Mouse (Mus musculus) forebrain, postnatal 0 days (tissue): Measurements from ENCODE around the gene Igdcc3. TPM values are rescaled to one million over a fixed set of nuclear protein-coding genes. Genes with fewer than 3 reads are reported as not detected.

Source experiments
- ATAC-seq: fragments of 200-750 bp; cut with Nextera tagmentation; 2 replicates; pipeline ENCODE4 v1.8.0; 2017; ENCODE audit warnings: mild to moderate bottlenecking, moderate library complexity
- DNase-seq: peaks from one replicate; pipeline ENCODE4 v3.0.0-alpha.2; 2015
- H3K27ac ChIP-seq: fragments of 300-500 bp; sonication (generic); 2 replicates; pipeline ENCODE4 v1.5.1; 2014; ENCODE audit warnings: low read depth, mild to moderate bottlenecking, antibody characterized with exemption, low read length, moderate library complexity, mixed read lengths
- H3K27me3 ChIP-seq: fragments of 300-500 bp; sonication (generic); 2 replicates; pipeline ENCODE4 v1.6.1; 2014; ENCODE audit warnings: mild to moderate bottlenecking, low read length, mixed read lengths; ENCODE audit not compliant: insufficient read depth
- H3K36me3 ChIP-seq: fragments of 300-500 bp; sonication (generic); 2 replicates; pipeline ENCODE4 v1.6.1; 2014; ENCODE audit warnings: mild to moderate bottlenecking, moderate library complexity; ENCODE audit not compliant: insufficient read depth
- H3K4me1 ChIP-seq: fragments of 300-500 bp; sonication (generic); 2 replicates; pipeline ENCODE4 v1.6.1; 2014; ENCODE audit warnings: antibody characterized with exemption; ENCODE audit not compliant: insufficient read depth
- H3K4me2 ChIP-seq: fragments of 300-500 bp; sonication (generic); 2 replicates; pipeline ENCODE4 v1.6.1; 2014; ENCODE audit warnings: low read depth, mild to moderate bottlenecking, moderate library complexity
- H3K4me3 ChIP-seq: fragments of 300-500 bp; sonication (generic); 2 replicates; pipeline ENCODE4 v1.5.1; 2014; ENCODE audit warnings: low read depth, low read length, mixed read lengths
- H3K9ac ChIP-seq: fragments of 300-500 bp; sonication (generic); 2 replicates; pipeline ENCODE4 v1.6.1; 2014; ENCODE audit warnings: mild to moderate bottlenecking
- H3K9me3 ChIP-seq: fragments of 300-500 bp; sonication (generic); 2 replicates; pipeline ENCODE4 v1.6.1; 2016; ENCODE audit warnings: low read length
- CTCF ChIP-seq: sonication (generic); IDR thresholded peaks from 2 replicates; pipeline ENCODE4 v1.5.1; 2016; ENCODE audit warnings: antibody characterized with exemption, control low read depth, low read depth
- WGBS: fragments of 180-500 bp; shearing (Covaris S2); extraction: QIAGEN DNeasy Blood & Tissue Kit; methylation state at CpG from one replicate; pipeline ENCODE4 v1.1.7; 2014; 5-methylcytosine and 5-hydroxymethylcytosine counted together
- polyA plus RNA-seq: library from polyadenylated mRNA; unstranded; fragments of >200 nt; fragmentation: Nextera tagmentation; extraction: Ambion mirVana; gene quantifications from 2 replicates; pipeline ENCODE4 v1.2.1, GENCODE M21; 2015
- total RNA-seq: library from RNA; depleted of rRNA; stranded (reverse); fragments of >200 nt; gene quantifications from 2 replicates; pipeline ENCODE4 v1.2.3, GENCODE M21; 2014

Gene Igdcc3
- total and polyA plus RNA-seq, 2 experiments from 2014 or later, result 3.0 to 4.2 TPM

DNA sequence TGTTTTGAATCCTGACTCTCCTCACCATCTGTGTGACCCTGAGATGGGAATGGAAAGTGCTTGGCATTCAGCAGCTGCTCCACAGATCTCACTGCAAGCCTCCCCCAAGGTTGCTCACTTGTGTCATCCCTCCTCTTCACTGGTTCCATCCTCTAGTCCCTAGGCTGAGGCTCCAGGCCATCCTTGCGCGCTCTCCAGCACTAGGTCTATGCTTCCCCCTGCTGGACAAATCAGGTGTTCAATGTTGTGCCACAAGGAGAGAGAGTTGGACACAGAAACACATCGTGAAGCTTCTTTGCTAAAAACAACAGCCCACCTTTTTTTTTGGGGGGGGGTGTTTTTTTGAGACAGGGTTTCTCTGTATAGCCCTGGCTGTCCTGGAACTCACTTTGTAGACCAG is 20.1 kb upstream of the Igdcc3 start:
- Histone ChIP-seq H3K4me1 (no peaks in the 10 kb centered on the region), H3K36me3 (peaks cover 32% of the 10 kb centered on the region), H3K9ac (no peak overlapping the region), H3K9me3 (no peaks in the 10 kb centered on the region), H3K27ac (no peak overlapping the region), H3K27me3 (no peaks in the 10 kb centered on the region), H3K4me2 (no peak overlapping the region), H3K4me3 (no peak overlapping the region)
- DNase-seq, result peak; percentile 84
- peak; percentile 90 for TF ChIP-seq CTCF
- ATAC-seq, result peak; percentile 73
- WGBS, result 13% methylated on average over 3 of the region's 3 CpGs

DNA sequence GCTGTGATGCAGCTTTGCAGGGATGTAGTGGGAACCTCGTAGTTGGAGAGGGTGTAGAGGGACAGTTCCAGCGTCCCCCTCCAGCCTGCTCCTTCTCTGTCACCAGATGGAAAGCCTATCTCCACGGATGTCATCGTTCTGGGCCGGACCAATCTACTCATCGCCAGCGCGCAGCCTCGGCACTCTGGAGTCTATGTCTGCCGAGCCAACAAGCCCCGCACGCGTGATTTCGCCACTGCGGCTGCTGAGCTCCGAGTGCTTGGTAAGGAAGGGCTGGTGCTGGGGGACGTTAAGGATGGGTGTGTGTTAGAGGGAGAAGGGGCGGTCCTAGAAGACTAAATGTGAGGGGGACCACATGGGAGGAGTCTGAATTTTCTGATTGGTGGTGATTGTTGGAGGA is 18.4 kb upstream of the Igdcc3 start:
- ATAC-seq, result peak; percentile 83
- peaks cover 37% of the 10 kb centered on the region for H3K36me3 ChIP-seq
- H3K4me3 ChIP-seq, result no peak overlapping the region
- no peaks in the 10 kb centered on the region for H3K27me3 ChIP-seq
- no peaks in the 10 kb centered on the region for H3K4me1 ChIP-seq
- no peaks in the 10 kb centered on the region for H3K9me3 ChIP-seq
- peak; percentile 76 for DNase-seq
- WGBS, result 26% methylated on average over 18 of the region's 18 CpGs
- H3K9ac ChIP-seq, result no peak overlapping the region
- no peak for TF ChIP-seq CTCF
- H3K27ac ChIP-seq, result no peak overlapping the region
- 0 out of 2 replicates have a peak overlapping the region, but pooled peaks have one; percentile 21 for H3K4me2 ChIP-seq

GRCm38 (mm10) chr9:65123552-65124168 is 17.3 kb upstream of the Igdcc3 start:
- Histone ChIP-seq H3K4me1 (no peaks in the 10 kb centered on the region), H3K4me3 (peak overlapping the region; percentile 23; the same call in 1 of the 2 replicates), H3K9me3 (no peaks in the 10 kb centered on the region), H3K9ac (peak overlapping the region; percentile 45), H3K36me3 (peaks cover 27% of the 10 kb centered on the region), H3K27ac (no peak overlapping the region), H3K27me3 (no peaks in the 10 kb centered on the region), H3K4me2 (peak overlapping the region; percentile 59)
- peak; percentile 65 for ATAC-seq
- DNase-seq, result peak; percentile 59
- WGBS, result 7% methylated on average over 48 of the region's 48 CpGs
- peak; percentile 86 for TF ChIP-seq CTCF

DNA sequence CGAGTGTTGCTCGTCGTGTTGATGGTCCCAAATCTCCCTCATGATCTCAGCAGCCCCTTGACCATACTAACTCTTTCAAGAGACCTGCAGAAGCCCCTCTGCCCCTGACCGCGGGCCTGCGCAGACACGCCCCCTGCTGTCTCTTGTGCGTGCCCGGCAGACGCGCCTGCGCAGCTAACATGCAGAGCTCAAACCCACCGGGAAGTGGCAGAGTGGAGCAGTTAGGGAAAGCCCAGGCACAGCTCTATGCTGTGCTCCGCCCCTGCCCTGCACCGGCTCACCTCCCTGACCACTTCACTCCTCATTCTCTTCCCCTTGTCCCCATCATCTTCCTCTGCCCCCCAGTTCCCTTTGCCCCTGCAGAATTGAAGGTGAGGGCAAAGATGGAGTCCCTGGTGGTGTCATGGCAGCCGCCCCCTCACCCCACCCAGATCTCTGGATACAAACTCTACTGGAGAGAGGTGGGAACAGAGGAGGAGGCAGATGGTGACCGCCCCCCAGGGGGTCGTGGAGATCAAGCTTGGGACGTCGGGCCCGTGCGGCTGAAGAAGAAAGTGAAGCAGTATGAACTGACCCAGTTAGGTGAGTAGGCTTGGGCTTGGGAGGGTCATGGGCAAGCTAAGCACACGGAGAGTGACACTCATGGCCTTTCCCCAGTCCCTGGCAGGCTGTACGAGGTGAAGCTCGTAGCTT is 12.7 kb upstream of the Igdcc3 start:
- Histone ChIP-seq H3K4me3 (no peak overlapping the region), H3K27ac (no peak overlapping the region), H3K9me3 (no peaks in the 10 kb centered on the region), H3K27me3 (no peaks in the 10 kb centered on the region), H3K36me3 (peaks cover 44% of the 10 kb centered on the region), H3K9ac (no peak overlapping the region), H3K4me1 (no peaks in the 10 kb centered on the region), H3K4me2 (no peak overlapping the region)
- ATAC-seq, result peak; percentile 34; the same call in 1 of the 2 replicates
- DNase-seq, result peak; percentile 45
- 19% methylated on average over 25 of the region's 25 CpGs for WGBS
- peak; percentile 59 for TF ChIP-seq CTCF

GRCm38 (mm10) chr9:65131717-65132116 is 9.3 kb upstream of the Igdcc3 start:
- no peak overlapping the region for H3K4me3 ChIP-seq
- H3K9ac ChIP-seq, result no peak overlapping the region
- H3K4me1 ChIP-seq, result no peaks in the 10 kb centered on the region
- 85% methylated on average over 5 of the region's 5 CpGs for WGBS
- ATAC-seq (no peak), DNase-seq (no peak)
- H3K27me3 ChIP-seq, result no peaks in the 10 kb centered on the region
- TF ChIP-seq CTCF, result no peak
- no peak overlapping the region for H3K4me2 ChIP-seq
- H3K9me3 ChIP-seq, result no peaks in the 10 kb centered on the region
- no peak overlapping the region for H3K27ac ChIP-seq
- H3K36me3 ChIP-seq, result peaks cover 41% of the 10 kb centered on the region

- H3K36me3 ChIP-seq, result peaks cover 35% of the 10 kb centered on the region
- H3K27ac ChIP-seq, result no peak overlapping the region
- ATAC-seq, result peak; percentile 51
- H3K4me2 ChIP-seq, result no peak overlapping the region
- peak; percentile 90 for DNase-seq
- H3K4me1 ChIP-seq, result no peaks in the 10 kb centered on the region
- WGBS, result 3% methylated on average over 10 of the region's 10 CpGs
- no peak overlapping the region for H3K4me3 ChIP-seq
- no peaks in the 10 kb centered on the region for H3K27me3 ChIP-seq
- H3K9me3 ChIP-seq, result no peaks in the 10 kb centered on the region
- no peak overlapping the region for H3K9ac ChIP-seq
- TF ChIP-seq CTCF, result peak; percentile 94
These were observed 7.2 kb upstream of the Igdcc3 start for GRCm38 (mm10) chr9:65133739-65134138.

DNA sequence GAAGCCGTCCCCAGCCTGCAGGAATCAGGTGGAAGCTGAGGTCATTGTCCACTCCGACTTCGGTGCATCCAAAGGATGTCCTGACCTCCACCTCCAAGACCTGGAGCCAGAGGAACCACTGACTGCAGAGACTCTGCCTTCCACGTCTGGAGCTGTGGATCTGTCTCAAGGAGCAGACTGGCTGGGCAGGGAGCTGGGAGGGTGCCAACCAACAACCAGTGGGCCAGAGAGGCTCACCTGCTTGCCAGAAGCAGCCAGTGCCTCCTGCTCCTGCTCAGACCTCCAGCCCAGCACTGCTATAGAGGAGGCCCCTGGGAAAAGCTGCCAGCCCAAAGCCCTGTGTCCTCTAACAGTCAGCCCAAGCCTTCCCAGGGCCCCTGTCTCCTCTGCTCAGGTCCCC is 5.9 kb upstream of the Igdcc3 start:
- TF ChIP-seq CTCF, result no peak
- no peak overlapping the region for H3K4me3 ChIP-seq
- ATAC-seq, result no peak
- no peaks in the 10 kb centered on the region for H3K4me1 ChIP-seq
- H3K9ac ChIP-seq, result no peak overlapping the region
- WGBS, result 73% methylated on average over 4 of the region's 4 CpGs
- no peaks in the 10 kb centered on the region for H3K27me3 ChIP-seq
- no peaks in the 10 kb centered on the region for H3K9me3 ChIP-seq
- no peak overlapping the region for H3K27ac ChIP-seq
- no peak overlapping the region for H3K4me2 ChIP-seq
- peaks cover 33% of the 10 kb centered on the region for H3K36me3 ChIP-seq
- no peak for DNase-seq
